Mouse (Mus musculus): ENCODE data around the gene Syngr2.

Gene Syngr2

DNA sequence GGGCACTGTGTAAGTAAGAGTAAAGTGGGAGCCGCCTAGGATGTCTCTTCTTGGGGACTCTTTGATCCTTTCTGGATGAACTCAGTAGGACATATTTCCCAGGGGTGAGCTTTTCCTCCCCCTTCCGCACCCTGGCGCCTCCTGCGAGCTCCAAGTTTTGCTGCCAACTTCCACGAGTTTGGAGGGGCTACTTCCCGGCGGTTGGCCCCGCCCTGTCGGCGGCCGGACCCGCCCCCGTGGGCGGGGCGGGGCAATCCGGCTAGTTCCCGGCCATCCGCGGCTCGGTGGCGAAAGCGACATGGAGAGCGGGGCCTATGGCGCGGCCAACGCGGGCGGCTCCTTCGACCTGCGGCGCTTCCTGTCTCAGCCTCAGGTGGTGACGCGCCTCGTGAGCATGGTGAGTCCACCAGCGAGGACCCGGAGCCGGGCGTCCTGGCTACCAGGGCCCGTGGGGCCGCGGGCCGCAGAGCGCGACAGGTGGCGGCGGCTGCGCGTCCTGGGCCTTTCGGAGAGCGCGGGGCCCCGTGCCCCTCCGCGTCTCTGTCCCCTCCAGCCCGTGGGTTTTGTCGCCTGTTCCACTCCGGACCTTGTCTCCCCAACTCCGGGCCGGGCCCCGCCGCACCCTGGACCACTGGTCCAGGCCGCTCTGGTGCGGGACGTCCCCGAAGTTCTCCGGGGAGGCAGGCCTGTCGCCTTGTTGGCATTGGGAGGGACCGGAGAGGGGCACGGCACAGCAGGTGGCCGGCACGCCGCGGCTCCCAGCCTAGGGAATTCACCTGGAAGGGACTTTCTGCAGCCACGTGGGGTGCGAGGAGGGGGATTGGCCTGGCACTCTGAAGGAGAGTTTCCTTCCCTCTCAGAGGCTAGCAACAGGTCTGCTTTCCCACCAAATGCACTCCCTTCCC lies at the start of gene Syngr2, which contains the start of gene Gm20708:
Gene Syngr2, plus strand, starts transcription at position 262 of the 905 bp plus-strand sequence.
Gene Gm20708, plus strand, starts transcription at position 262 of the 905 bp plus-strand sequence.
- peak; percentile 74 for DNase-seq (ENCODE audit: low spot score)

DNA sequence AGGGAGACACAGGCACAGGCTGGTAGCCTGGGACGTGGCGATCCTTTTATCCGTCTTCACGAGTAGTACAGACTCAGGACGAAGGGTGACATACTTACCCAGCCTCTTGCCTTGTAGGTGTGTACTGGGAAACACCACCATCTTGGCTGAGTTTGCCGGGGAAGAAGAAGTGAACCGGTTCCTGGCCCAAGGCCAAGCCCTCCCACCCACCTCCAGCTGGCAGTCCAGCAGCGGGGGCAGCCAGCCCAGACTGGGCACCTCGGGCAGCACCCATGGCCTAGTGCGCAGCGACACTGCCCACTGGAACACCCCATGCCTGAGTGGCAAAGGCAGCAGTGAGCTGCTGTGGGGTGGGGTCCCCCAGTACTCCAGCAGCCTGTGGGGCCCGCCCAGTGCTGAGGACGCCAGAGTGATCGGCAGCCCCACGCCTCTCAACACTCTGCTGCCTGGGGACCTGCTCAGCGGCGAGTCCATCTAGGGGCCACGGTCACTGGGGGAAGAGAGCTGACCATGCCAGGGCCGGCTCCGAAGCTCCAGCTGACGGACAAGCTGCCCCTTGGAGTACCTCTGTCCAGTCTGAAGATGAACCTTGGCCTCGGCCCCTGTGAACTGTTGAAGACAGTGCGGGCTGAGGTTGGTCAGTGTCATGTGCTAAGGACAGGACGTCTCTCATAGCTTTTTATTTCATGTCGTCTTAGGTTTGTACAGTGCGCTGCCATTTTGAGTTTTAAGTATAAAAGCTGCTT lies 48.9 kb upstream of the Syngr2 start:
- DNase-seq (ENCODE audit: low spot score): no peak

- DNase-seq (ENCODE audit: low spot score): no peak
Observed at GRCm38 (mm10) chr11:117761801-117762200, 47.7 kb upstream of the Syngr2 start.

DNA sequence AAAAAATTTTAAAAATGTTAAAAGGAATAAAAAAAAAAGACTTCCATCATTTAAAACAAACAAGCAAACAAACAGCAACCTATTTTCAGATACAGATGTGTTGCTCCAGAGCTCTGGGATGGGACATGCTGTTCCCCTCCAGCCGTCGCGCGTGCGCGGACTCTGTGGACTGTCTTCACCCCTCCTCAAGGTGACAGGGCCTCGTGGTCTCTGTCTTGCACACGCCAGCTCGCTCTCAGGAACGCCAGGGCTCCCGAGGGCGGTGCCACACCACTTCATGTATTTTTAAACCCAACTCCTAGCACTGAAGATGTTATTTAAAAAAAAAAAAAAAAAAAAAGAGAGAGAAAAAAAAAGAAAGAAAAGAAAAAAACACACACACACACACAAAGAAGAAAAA lies 47.2 kb upstream of the Syngr2 start:
- no peak for DNase-seq (ENCODE audit: low spot score)

- DNase-seq (ENCODE audit: low spot score): no peak
Observed at GRCm38 (mm10) chr11:117764319-117764718, 45.1 kb upstream of the Syngr2 start.

- DNase-seq (ENCODE audit: low spot score): no peak
Observed at GRCm38 (mm10) chr11:117765361-117765760, 44.1 kb upstream of the Syngr2 start.

DNA sequence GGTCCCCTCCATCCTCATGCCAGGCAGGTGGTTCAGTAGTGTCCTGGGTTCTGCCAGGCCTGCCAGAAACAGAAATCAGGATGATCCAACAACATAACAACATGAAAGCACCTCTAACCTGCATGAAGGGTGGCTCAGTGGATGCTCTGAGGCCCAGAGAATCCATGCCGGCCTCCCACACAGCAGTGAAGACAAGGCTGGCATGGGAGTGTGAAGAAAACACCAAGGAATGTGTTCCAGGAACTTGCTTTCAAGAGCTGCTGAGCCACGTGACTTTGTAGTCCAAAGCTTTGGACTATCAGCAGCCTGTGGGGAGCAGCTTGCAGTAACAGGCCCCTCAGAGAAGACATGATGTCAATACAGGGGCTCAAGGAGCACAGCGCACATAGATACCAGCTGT lies 43.2 kb upstream of the Syngr2 start:
- DNase-seq (ENCODE audit: low spot score): no peak

DNA sequence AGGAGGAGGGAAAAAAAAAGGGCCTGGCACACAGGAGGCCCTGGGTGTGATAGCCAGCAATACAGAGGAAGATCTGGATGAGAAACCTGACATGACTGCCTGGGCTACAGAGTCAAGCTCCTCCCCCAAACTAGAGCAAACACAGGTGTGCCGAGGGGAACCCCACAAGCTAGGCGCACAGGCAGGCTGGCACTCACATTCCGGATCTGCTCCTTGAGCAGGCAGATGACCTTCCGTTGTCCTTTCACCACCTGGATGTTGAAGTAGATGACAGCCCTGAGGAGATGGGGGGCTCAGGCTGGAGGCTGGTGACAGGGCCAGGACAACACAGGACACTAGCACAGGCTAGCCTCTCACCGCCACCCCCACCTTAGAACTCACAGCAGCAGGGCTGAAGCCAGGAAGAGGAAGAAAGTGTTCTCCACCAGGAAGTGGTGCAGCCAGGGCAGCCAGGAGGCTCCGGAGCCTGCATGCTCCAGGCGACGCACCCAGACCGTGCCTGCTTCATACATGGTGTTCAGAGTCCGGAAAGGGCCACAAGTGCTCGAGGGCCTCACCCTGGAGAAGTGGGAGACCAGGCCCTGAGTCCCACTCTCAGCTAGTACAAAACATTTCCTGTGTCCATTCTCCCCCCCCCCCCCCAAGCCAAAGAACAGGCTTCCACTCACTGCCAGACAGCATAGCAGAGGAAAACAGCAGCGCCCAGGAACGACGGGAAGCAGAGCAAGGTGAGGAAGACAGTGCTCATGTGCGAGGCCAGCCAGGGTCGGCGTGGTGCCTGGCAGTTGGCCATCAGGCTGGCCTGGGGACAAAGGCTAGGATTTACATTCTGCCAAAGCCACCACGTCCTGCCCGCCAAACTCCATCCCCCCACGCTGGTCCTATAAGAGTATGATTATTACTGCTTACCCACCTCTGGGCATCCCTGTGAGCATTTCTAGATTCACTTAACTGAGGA lies 40.5 kb upstream of the Syngr2 start:
- no peak for DNase-seq (ENCODE audit: low spot score)

DNA sequence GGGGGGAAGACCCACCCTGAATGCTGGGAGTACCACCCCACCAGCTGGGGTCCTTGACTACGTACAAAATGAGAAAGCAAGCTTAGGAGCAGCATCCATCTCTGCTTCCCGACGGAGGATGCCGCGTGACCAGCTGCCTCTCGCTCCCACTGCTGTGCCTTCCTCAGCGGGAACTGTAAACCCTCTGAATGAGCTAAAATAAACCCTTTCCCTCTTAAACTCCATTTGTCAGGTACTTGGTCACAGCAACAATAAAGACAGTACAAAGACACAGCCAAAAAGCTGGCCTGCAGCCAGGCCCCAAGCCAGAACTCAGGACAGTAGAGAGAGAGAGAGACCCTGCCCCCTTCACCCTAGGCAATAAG lies 39.8 kb upstream of the Syngr2 start:
- DNase-seq (ENCODE audit: low spot score): no peak

DNA sequence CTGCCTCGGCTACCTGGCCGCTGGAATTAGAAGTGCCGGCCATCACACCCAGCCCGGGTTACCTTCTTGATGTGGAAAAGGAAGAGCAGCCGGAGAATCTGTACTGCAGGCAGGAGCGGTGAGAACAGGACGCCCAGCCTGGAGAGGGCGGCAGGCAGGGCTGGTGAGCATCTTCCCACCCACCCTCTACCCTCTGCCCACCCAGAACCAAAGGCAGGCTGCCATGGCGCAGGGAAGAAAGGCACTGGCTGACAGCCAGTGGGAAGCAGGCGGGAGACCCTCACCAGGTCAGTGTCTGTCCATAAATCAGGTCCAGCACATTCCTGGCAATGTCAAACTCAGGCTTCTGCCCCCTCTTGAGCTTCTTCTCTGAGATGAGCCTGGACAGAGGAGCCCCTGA lies 39.1 kb upstream of the Syngr2 start:
- DNase-seq (ENCODE audit: low spot score): no peak

- no peak for DNase-seq (ENCODE audit: low spot score)
Observed at GRCm38 (mm10) chr11:117772352-117772751, 37.1 kb upstream of the Syngr2 start.

GRCm38 (mm10) chr11:117774925-117775324 lies 34.5 kb upstream of the Syngr2 start:
- DNase-seq (ENCODE audit: low spot score): no peak

GRCm38 (mm10) chr11:117775540-117775939 lies 33.9 kb upstream of the Syngr2 start:
- DNase-seq (ENCODE audit: low spot score): no peak

DNA sequence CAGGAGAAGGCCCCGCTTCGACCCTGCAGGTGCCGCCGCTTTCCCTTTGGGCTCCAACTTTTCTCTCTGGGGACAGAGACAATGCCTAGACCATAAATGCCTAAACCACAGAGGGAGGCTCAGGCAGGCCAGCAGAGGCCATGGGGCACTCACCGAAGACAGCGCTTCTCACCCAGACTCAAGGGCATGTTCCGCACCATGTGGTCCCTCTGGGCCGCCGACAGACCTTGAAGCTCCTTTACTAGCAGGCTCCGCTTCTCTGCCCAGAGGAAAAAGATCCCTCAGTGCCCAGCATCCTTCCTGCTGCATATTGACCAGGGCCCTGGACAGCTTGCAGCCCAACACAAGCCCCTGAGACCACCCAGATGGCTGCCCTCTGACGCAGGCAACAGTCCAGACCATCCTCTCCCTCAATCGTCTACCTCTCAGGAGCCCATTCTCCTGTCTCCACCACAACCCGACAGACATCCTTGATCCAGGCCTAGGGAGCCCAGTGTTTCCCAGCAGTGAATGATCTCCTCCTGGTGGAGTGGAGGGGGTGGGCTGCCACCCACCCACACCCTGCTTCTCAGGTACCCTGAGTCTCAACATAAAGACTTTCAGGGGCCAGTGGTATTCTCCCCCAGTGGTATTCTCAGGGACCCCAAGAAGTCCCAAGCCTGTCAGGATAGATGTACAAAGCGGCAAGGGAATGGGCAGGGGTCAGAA lies 33.2 kb upstream of the Syngr2 start:
- no peak for DNase-seq (ENCODE audit: low spot score)

- no peak for DNase-seq (ENCODE audit: low spot score)
Observed at GRCm38 (mm10) chr11:117777111-117777510, 32.4 kb upstream of the Syngr2 start.

DNA sequence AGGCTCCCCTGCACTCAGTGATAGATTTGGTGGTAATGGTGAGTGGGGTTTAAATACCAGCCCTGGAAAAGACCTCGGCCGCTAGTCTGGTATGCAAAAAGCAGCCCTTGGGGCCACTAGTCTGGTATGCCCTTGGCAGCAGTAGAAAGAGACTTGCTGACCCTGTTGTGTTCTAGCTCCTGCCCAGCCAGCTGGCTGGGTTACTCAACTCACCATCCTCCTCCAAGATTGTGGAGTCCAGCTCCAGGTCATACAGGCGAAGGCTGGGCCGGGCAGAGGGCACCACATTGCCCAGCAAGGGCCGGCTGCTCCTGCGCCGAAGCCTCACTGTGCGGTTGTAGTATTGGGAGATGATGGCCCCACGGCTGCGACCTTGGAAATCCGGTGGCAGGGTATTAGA lies 31.4 kb upstream of the Syngr2 start:
- DNase-seq (ENCODE audit: low spot score): no peak

DNA sequence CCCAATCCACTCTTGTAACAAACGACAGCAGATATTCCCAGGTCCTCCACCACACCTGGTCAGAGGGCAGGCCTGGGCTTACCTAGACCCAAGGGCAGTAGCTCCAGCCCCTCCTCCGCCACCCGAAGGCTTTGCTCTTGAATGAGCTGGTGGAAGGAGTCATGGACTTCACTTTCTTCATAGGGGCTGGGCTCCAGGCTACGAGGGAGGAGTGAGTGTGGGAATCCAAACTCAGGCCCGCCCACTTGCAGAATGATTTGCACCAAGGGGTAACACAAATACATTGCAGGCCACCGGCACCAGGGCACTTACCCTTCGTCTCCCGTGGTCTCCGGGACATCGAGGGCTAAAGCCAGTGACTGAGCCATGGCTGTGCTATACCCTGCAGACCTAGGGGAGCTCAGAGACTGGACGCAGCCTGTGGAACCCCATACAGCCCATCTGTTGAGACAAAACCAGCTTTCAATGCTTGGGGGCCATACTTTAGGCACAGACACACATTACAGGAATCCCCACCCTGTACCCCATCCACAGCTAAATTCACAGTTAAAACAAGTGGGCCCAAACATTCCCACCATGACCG lies 30.5 kb upstream of the Syngr2 start:
- DNase-seq (ENCODE audit: low spot score): peak; percentile 52

GRCm38 (mm10) chr11:117779434-117780198 lies 29.9 kb upstream of the Syngr2 start:
- DNase-seq (ENCODE audit: low spot score): peak; percentile 52

GRCm38 (mm10) chr11:117780199-117780515 lies 29.3 kb upstream of the Syngr2 start:
- no peak for DNase-seq (ENCODE audit: low spot score)

- DNase-seq (ENCODE audit: low spot score): peak; percentile 95
Observed at GRCm38 (mm10) chr11:117780582-117781111, 28.8 kb upstream of the Syngr2 start.
